Mouse (Mus musculus): ENCODE measurements around the gene Runx2. TPM values are rescaled to one million over a fixed set of nuclear protein-coding genes. Genes with fewer than 3 reads are reported as not detected.

Runx2 gene
- 35.3 TPM for polyA plus RNA-seq (2017; shearing (Covaris generic))

GRCm38 (mm10) chr17:44814508-44815175 lies at the start of gene Runx2:
Runx2 (minus strand) TSS chr17:44814797.

DNA sequence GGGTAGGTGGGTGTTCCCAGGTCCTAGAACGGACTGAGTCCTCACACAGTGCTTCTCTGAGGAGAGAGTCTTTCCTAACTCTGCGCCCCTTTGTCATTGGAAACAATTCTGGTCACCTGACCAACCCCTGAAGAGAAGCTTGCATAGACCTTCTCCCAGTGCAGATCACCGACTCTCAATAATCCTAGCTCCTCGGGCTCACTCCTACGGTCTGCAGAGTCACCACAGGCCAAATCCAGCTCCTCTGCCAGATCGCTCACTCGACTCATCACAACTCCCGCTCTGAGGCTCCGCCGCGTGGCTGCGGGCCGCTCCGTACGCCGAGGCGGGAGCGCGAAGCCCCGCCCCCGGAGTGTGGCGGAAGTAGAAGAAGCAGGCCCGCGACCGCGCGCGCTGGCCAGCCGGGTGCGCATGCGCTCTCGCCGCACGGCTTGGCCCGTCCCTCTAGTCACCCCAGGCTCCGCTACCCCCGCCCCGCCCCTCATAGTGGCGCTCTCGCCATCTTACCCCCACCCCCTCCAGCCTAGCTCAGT lies 37.8 kb downstream of the Runx2 start, which contains the start of gene Supt3:
Supt3 (plus strand) TSS at position 415 of the 533 bp plus-strand sequence.

Other genes with a start within 250 kb of the Runx2 start
- gene Supt3, start 37.6 kb downstream of the Runx2 start, polyA plus RNA-seq (2017; shearing (Covaris generic)): 18.6 TPM

Measured in effector memory CD4-positive, alpha-beta T cell, adult 5 months (primary cell).